Mouse (Mus musculus) layer of hippocampus, adult 2 months (tissue): ENCODE measurements at regions not wholly inside any gene's neighbourhood (a gene's known extent, or its start where the extent isn't known, plus 50 kb on each side); places are given as distances from the start of the nearest gene placed in this dataset.
"Not testable (repeated sequence)": the region's sequence is repeated elsewhere in the genome, so short reads cannot be mapped to it uniquely, and the experiment has no call there.

Experiments
- DNase-seq, 2 experiments: peaks; one replicate each; pipeline ENCODE4 v3.0.0; 2022; ENCODE audit warnings: low spot score in 2 of 2
- H3K27ac ChIP-seq: fragments of 200-600 bp; 2 replicates; pipeline ENCODE4 v1.8.1; 2022
- H3K4me3 ChIP-seq: fragments of 200-600 bp; 2 replicates; pipeline ENCODE4 v1.8.1; 2022; ENCODE audit warnings: mild to moderate bottlenecking
- CTCF ChIP-seq: fragments of 200-600 bp; conservative IDR thresholded peaks from 2 replicates; pipeline ENCODE4 v1.8.1; 2022; ENCODE audit warnings: antibody characterized with exemption, mild to moderate bottlenecking, moderate library complexity

- no peak for DNase-seq
- Histone ChIP-seq H3K4me3 (no peak overlapping the region), H3K27ac (no peak overlapping the region)
- no peak for TF ChIP-seq CTCF
Observed at GRCm38 (mm10) chr6:20555320-20555883, 659.9 kb upstream of the Kcnd2 start.

DNA sequence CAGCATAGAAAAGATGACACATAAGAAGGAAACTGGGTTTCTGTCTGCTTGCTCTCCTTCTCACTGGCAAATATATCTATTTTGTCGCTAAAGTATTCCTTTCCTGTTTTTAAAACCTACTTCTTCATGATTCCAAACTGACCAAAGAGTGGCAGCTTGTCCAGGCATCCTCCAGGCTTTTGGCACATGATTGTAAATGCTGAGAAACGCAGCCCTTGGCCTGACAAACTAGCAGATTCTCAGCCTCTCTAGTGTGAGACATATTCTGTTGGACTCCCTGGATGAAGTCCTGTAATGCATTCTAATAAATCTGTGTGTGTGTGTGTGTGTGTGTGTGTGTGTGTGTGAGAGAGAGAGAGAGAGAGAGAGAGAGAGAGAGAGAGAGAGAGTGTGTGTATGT is 642.7 kb upstream of the Kcnd2 start:
- H3K4me3 ChIP-seq: no peak overlapping the region
- DNase-seq: no peak
- TF ChIP-seq CTCF: no peak
- H3K27ac ChIP-seq: no peak overlapping the region

DNA sequence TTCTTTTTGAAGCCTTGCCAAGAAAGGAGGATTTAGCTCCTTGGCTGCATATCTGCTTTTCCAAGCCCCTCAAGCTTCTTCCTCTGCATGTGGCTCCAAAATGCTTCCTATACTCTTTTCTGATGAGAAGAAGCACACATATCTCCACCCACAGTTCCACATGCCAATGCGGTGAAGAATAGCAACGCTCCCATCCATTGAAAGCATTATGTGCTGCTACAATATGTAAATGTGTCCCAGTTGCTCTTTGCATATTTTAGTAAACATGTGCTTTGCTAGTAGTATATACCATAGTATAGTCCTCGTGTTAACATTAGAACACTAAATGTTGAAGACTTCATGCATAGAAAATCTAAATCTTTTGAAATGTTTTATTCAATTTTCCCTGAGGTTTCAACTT is 640.6 kb upstream of the Kcnd2 start:
- no peak for TF ChIP-seq CTCF
- DNase-seq: no peak
- H3K27ac ChIP-seq: no peak overlapping the region
- no peak overlapping the region for H3K4me3 ChIP-seq

- no peak for DNase-seq
- no peak overlapping the region for H3K4me3 ChIP-seq
- H3K27ac ChIP-seq: no peak overlapping the region
- no peak for TF ChIP-seq CTCF
Observed at GRCm38 (mm10) chr6:20598783-20599182, 616.5 kb upstream of the Kcnd2 start.

DNA sequence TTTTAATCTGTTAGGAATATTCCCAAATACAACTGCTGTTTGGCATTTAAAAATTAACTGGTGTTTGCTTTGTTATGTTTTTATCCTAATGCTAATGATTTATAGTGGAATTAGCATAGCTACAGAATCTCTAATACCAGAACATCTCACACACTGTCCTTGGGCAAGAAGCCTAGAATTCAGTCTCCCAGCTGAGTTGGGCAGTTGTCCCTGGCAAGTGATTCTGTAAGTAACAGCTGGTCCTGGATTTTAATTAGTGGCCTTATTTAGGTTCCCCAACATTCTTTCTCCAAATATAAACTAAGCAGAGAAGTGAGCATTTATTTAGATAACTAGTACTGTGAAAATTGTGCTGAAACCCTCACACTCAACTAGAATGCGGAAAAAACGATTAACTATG is 611.1 kb upstream of the Kcnd2 start:
- H3K27ac ChIP-seq: peak overlapping the region; percentile 40; the same call in 1 of the 2 replicates
- TF ChIP-seq CTCF: no peak
- H3K4me3 ChIP-seq: no peak overlapping the region
- peak; percentile 41 to 73 for DNase-seq

DNA sequence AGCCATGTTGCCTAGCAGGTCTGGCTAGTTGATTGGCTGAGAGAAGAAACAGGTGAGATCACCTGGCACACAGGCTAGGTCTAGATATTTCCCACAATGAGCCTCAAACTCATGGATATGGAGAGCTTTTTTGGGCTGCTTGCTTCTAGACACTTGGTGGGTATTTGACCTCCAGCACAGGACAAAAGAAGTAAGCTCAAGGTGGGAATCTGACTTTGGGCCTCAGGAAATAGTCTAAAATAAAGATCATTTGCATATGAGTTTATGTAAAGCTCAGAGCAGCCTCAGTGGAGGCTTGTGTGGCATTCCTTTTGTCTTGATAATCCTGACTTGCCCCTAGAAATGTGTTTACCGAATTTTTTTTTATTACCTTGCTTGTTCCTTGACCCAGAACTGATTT is 594.8 kb upstream of the Kcnd2 start:
- TF ChIP-seq CTCF: no peak
- H3K27ac ChIP-seq: no peak overlapping the region
- DNase-seq: no peak
- no peak overlapping the region for H3K4me3 ChIP-seq

GRCm38 (mm10) chr6:20626382-20626781 is 588.9 kb upstream of the Kcnd2 start:
- DNase-seq: no peak

GRCm38 (mm10) chr6:20627071-20627470 is 588.2 kb upstream of the Kcnd2 start:
- DNase-seq: no peak
- TF ChIP-seq CTCF: no peak
- H3K27ac ChIP-seq: no peak overlapping the region
- H3K4me3 ChIP-seq: no peak overlapping the region

More at GRCm38 (mm10) chr6:20626382-20626781, 588.9 kb upstream of the Kcnd2 start:
- Histone ChIP-seq H3K27ac (no peak overlapping the region), H3K4me3 (no peak overlapping the region)
- TF ChIP-seq CTCF: no peak

DNA sequence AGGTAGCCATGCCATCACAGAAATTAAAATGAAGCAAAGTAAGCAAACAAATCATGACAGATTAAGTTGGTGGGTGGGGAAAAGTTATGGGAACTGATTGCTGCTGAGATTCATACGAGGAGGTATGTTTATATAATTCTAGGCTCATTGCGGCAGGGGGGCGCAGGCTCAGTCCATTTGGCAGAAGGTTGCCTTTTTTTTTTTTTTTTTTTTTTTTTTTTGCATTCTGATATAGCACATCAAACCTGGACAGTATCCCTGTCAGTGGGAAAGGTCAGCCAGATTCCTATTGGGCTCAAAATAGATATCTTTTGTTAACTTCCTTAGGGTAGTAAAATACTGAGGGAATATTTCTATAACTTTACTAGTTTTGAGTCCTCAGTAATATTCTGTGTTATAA is 575.0 kb upstream of the Kcnd2 start:
- DNase-seq: no peak
- Histone ChIP-seq H3K27ac (no peak overlapping the region), H3K4me3 (no peak overlapping the region)
- TF ChIP-seq CTCF: no peak

- H3K4me3 ChIP-seq: no peak overlapping the region
- H3K27ac ChIP-seq: no peak overlapping the region
- no peak for TF ChIP-seq CTCF
- DNase-seq: no peak
Observed at GRCm38 (mm10) chr6:20641375-20641774, 573.9 kb upstream of the Kcnd2 start.

DNA sequence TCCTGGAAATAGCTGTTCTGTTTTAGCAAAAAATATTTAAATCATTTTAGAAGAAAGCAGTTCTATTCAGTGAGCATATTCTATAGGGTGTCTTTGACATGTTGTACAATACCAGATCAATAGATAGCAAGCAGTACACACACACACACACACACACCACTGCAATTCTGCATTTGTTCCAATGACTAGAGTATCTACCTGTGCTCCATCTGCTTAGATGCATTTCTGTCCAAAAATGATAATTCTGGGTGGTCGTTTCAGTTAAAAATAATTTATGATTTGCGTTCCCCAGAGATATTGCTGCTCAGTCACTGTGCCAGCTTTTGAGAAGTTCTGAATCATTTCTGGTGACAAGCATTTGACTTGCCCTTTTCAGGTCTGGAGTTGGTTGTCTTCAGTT is 573.5 kb upstream of the Kcnd2 start:
- TF ChIP-seq CTCF: no peak
- H3K4me3 ChIP-seq: no peak overlapping the region
- H3K27ac ChIP-seq: no peak overlapping the region
- no peak for DNase-seq

DNA sequence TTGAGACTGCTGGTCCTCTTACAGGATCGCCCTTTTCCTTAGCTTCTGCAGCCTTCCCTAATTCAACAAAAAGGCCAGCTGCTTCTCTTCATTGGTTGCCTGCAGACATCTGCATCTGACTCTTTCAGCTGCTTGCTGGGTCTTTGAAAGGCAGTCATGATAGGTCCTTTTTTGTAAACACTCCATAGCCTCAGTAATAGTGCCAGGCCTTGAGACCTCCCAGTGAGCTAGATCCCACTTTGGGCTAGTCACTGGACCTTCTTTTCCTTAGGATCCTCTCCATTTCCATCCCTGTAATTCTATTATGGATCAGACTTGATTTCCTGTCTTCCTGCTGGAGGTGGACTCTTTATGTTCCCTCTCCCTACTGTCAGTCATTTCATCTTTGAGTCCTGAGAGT is 558.3 kb upstream of the Kcnd2 start:
- no peak overlapping the region for H3K27ac ChIP-seq
- no peak overlapping the region for H3K4me3 ChIP-seq
- DNase-seq: no peak
- TF ChIP-seq CTCF: no peak

GRCm38 (mm10) chr6:20673219-20673618 is 542.1 kb upstream of the Kcnd2 start:
- TF ChIP-seq CTCF: no peak
- no peak for DNase-seq
- no peak overlapping the region for H3K27ac ChIP-seq

GRCm38 (mm10) chr6:20686447-20687238 is 528.7 kb upstream of the Kcnd2 start:
- H3K27ac ChIP-seq, DNase-seq, H3K4me3 ChIP-seq: not testable (repeated sequence)

More at GRCm38 (mm10) chr6:20673219-20673618, 542.1 kb upstream of the Kcnd2 start:
- no peak overlapping the region for H3K4me3 ChIP-seq

DNA sequence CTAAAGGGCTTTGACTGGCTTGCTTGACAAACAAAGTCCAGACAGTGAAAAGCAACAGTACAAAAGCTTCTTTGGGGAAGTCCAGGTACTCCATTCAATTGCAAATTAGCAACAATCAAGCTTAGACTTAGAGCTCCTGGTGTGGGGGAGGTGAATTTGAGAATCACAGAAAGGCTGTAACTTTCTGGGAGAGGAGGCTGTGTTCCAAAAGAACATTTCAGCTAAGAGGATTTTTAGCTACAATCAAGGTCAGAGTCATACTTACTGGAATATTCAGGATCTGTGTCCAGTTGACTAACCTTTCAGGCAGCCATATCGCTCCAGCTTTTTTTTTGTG is 528.1 kb upstream of the Kcnd2 start:
- not testable (repeated sequence) for DNase-seq

More for the DNA sequence above, 528.1 kb upstream of the Kcnd2 start:
- H3K27ac ChIP-seq, H3K4me3 ChIP-seq: not testable (repeated sequence)
